Mouse (Mus musculus) kidney, adult 10 weeks (tissue): Measurements from ENCODE around the gene Pde4b. TPM values are rescaled to one million over a fixed set of nuclear protein-coding genes. Genes with fewer than 3 reads are reported as not detected.

Source experiments
- polyA plus RNA-seq: library from polyadenylated mRNA; stranded (reverse); fragments of 350-450 nt; fragmentation: Illumina TruSeq; extraction: RNeasy Lipid Tissue Mini Kit (QIAGEN cat#74804); gene quantifications from one replicate; pipeline ENCODE4 v1.2.3, GENCODE M21; 2014; ENCODE audit warnings: low read depth, low replicate concordance

Pde4b gene
- polyA plus RNA-seq: 17.4 TPM

GRCm38 (mm10) chr4:102087091-102087565 lies at the start of gene Pde4b:
Gene Pde4b, plus strand, starts transcription at chr4:102087543.

Other genes with a start within 250 kb of the Pde4b start
- gene B020004J07Rik, start 243.5 kb upstream of the Pde4b start, polyA plus RNA-seq: not detected
- gene C130073F10Rik, start 193.8 kb upstream of the Pde4b start, polyA plus RNA-seq: not detected
- gene Gm12800, start 178.4 kb upstream of the Pde4b start, polyA plus RNA-seq: not detected
- gene Gm12794, start 147.1 kb upstream of the Pde4b start, polyA plus RNA-seq: not detected
- not detected for gene Gm12790, start 106.5 kb upstream of the Pde4b start, polyA plus RNA-seq
- not detected for gene Gm12789, start 100.9 kb upstream of the Pde4b start, polyA plus RNA-seq